ENCODE assay signal across 8 mouse cellular contexts in the genomic region with DNA sequence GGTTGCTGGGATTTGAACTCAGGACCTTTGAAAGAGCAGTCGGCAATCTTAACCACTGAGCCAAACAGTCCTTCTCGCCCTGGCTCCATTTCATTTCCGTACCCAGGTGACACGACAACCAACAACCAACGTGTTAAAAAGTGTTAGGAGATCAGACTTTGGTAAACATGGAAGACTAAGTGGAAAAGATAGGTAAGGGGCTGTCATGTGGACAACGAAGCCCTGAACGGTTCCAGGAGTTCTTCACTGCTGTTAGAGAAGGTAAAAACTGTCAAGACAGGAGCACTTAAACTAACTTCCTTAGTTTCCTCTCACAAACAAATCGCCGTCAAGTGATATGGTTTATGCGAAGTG. TPM values are rescaled to one million over a fixed set of nuclear protein-coding genes. Genes with fewer than 3 reads are reported as not detected.
A peak's percentile ranks its signal among the peaks of the same experiment; 100 is the strongest.
DNase-seq lines count a peak whose midpoint lies in the region; ATAC-seq and TF ChIP-seq lines count a peak whose summit lies in the region.

No protein-coding gene starts in this region.

- H3K79me2 ChIP-seq in MEL (ENCODE audit: control insufficient read depth, insufficient read depth, low read length, poor library complexity), result peaks cover 10% of the 10 kb centered on the region

- 22% methylated on average over 10 of the region's 10 CpGs for WGBS in heart, postnatal 0 days
- 27% methylated on average over 10 of the region's 10 CpGs for WGBS in hindbrain, embryonic 11.5 days
- WGBS in midbrain, embryonic 11.5 days, result 30% methylated on average over 10 of the region's 10 CpGs

- peak; percentile 3; the same call in 1 of the 2 replicates for ATAC-seq in heart, postnatal 0 days (ENCODE audit: insufficient read depth, low read depth)
- ATAC-seq in hindbrain, embryonic 11.5 days (ENCODE audit: low FRiP score), result no peak; the same call in 1 of the 2 replicates
- no peak for ATAC-seq in midbrain, embryonic 11.5 days (ENCODE audit: low FRiP score)

- TF ChIP-seq CTCF in heart, postnatal 0 days (IDR thresholded peaks at IDR 0.05; ENCODE audit: low read depth), result no peak
- TF ChIP-seq CTCF in MEL (IDR thresholded peaks at IDR 0.05 in 2 of 3, conservative IDR thresholded peaks at IDR 0.05 in 1 of 3; ENCODE audit: control insufficient read depth in 1 of 3, insufficient read depth in 1 of 3, low read depth in 2 of 3, low read length in 3 of 3, poor library complexity in 1 of 3, severe bottlenecking in 1 of 3), result no peak

- peak overlapping the region; percentile 76 for H3K27ac ChIP-seq in heart, postnatal 0 days (ENCODE audit: low read depth)
- peak overlapping the region; percentile 38 for H3K27ac ChIP-seq in MEL (ENCODE audit: control insufficient read depth, low read depth, low read length)
- H3K27ac ChIP-seq in hindbrain, embryonic 11.5 days (ENCODE audit: low read depth, low read length), result no peak overlapping the region; the same call in 1 of the 2 replicates
- H3K27ac ChIP-seq in midbrain, embryonic 11.5 days (ENCODE audit: low read depth, low read length), result no peak overlapping the region

- peak overlapping the region; percentile 63 for H3K9ac ChIP-seq in heart, postnatal 0 days (replicated peaks; ENCODE audit: low read depth, low read length)
- peak overlapping the region; percentile 63 for H3K9ac ChIP-seq in MEL (ENCODE audit: control insufficient read depth, low read depth, low read length, poor library complexity, severe bottlenecking)
- H3K9ac ChIP-seq in hindbrain, embryonic 11.5 days (ENCODE audit: low read depth, low read length), result peak overlapping the region; percentile 83; the same call in 1 of the 2 replicates
- peak overlapping the region; percentile 82 for H3K9ac ChIP-seq in midbrain, embryonic 11.5 days (ENCODE audit: low read length)

- TF ChIP-seq EP300 in heart, postnatal 0 days (IDR thresholded peaks at IDR 0.05; ENCODE audit: low read depth), result no peak
- no peak; a peak in 1 of 4 replicates for TF ChIP-seq EP300 in MEL (IDR thresholded peaks at IDR 0.05; ENCODE audit: low read depth in 1 of 2, low read length in 2 of 2)

- no peak; a peak in 1 of 4 replicates for TF ChIP-seq POLR2A in MEL (IDR thresholded peaks at IDR 0.05; ENCODE audit: control insufficient read depth in 1 of 2, insufficient read depth in 1 of 2, low read depth in 1 of 2, low read length in 2 of 2, poor library complexity in 1 of 2)

- no peaks in the 10 kb centered on the region for H3K27me3 ChIP-seq in heart, postnatal 0 days (ENCODE audit: control insufficient read depth, insufficient read depth, low read length)
- peaks cover 0 to 7% of the 10 kb centered on the region in 2 experiments; a peak in 2 of 4 replicates for H3K27me3 ChIP-seq in MEL (ENCODE audit: control insufficient read depth in 1 of 2, insufficient read depth in 2 of 2, low read length in 2 of 2)
- no peaks in the 10 kb centered on the region for H3K27me3 ChIP-seq in hindbrain, embryonic 11.5 days (ENCODE audit: control insufficient read depth, insufficient read depth, low read length)
- H3K27me3 ChIP-seq in midbrain, embryonic 11.5 days (ENCODE audit: control insufficient read depth, insufficient read depth, low read length), result no peaks in the 10 kb centered on the region

- no peaks in the 10 kb centered on the region for H3K36me3 ChIP-seq in heart, postnatal 0 days (replicated peaks; ENCODE audit: control insufficient read depth, insufficient read depth, low read length)
- H3K36me3 ChIP-seq in MEL (ENCODE audit: control insufficient read depth in 1 of 2, insufficient read depth in 2 of 2, low read length in 2 of 2), result peaks cover 0 to 8% of the 10 kb centered on the region in 2 experiments; a peak in 2 of 4 replicates
- H3K36me3 ChIP-seq in hindbrain, embryonic 11.5 days (ENCODE audit: control insufficient read depth, insufficient read depth, low read length), result no peaks in the 10 kb centered on the region
- H3K36me3 ChIP-seq in midbrain, embryonic 11.5 days (ENCODE audit: control insufficient read depth, insufficient read depth, low read length), result no peaks in the 10 kb centered on the region

- H3K4me2 ChIP-seq in heart, postnatal 0 days (ENCODE audit: low read depth, low read length), result peak overlapping the region; percentile 66
- H3K4me2 ChIP-seq in hindbrain, embryonic 11.5 days (replicated peaks; ENCODE audit: low read depth, low read length), result peak overlapping the region; percentile 14
- peak overlapping the region; percentile 59 for H3K4me2 ChIP-seq in midbrain, embryonic 11.5 days

- TF ChIP-seq RAD21 in MEL (IDR thresholded peaks at IDR 0.05; ENCODE audit: low read depth, low read length), result no peak

- H3K9me3 ChIP-seq in heart, postnatal 0 days (replicated peaks; ENCODE audit: control insufficient read depth, low read length), result no peaks in the 10 kb centered on the region
- H3K9me3 ChIP-seq in MEL (replicated peaks; ENCODE audit: insufficient read depth, low read length), result no peaks in the 10 kb centered on the region
- no peaks in the 10 kb centered on the region for H3K9me3 ChIP-seq in hindbrain, embryonic 11.5 days (ENCODE audit: control insufficient read depth, low read length)
- no peaks in the 10 kb centered on the region for H3K9me3 ChIP-seq in midbrain, embryonic 11.5 days (ENCODE audit: control insufficient read depth, low read length)

- H3K4me1 ChIP-seq in heart, postnatal 0 days (ENCODE audit: control insufficient read depth, insufficient read depth), result peaks cover 7% of the 10 kb centered on the region; the same call in 1 of the 2 replicates
- peaks cover 0 to 4% of the 10 kb centered on the region in 2 experiments; a peak in 1 of 4 replicates for H3K4me1 ChIP-seq in MEL (ENCODE audit: control insufficient read depth in 1 of 2, insufficient read depth in 2 of 2, low read length in 2 of 2)
- H3K4me1 ChIP-seq in hindbrain, embryonic 11.5 days (replicated peaks; ENCODE audit: control insufficient read depth, insufficient read depth, low read length), result no peaks in the 10 kb centered on the region
- H3K4me1 ChIP-seq in midbrain, embryonic 11.5 days (ENCODE audit: control insufficient read depth, insufficient read depth, low read length), result peaks cover 2% of the 10 kb centered on the region; the same call in 1 of the 2 replicates

- intact Hi-C loops in heart, postnatal 25 days (cut with DNase I), result loop anchor here (2.0 to 5.0 kb wide), 2 partner anchors 17 to 81 kb away; a partner anchor contains a TSS

- DNase-seq in heart, postnatal 0 days (ENCODE audit: low spot score), result no peak
- DNase-seq in heart, postnatal 25 days (ENCODE audit: low spot score), result no peak
- no peak for DNase-seq in MEL (ENCODE audit: low read depth, low spot score)
- DNase-seq in hindbrain, embryonic 11.5 days (ENCODE audit: low spot score), result no peak
- DNase-seq in midbrain, embryonic 11.5 days (ENCODE audit: low spot score, missing footprints), result no peak
- DNase-seq in embryo, embryonic 11 days, result no peak
- no peak for DNase-seq in frontal cortex, postnatal 36 days (ENCODE audit: low spot score in 2 of 2)
- DNase-seq in urinary bladder, adult 18-20 months (ENCODE audit: low spot score in 2 of 2), result no peak

- peak overlapping the region; percentile 66 for H3K4me3 ChIP-seq in heart, postnatal 0 days (ENCODE audit: low read depth, low read length)
- H3K4me3 ChIP-seq in MEL (ENCODE audit: control insufficient read depth in 1 of 2, insufficient read depth in 1 of 2, low read depth in 2 of 2, low read length in 2 of 2), result peak overlapping the region; percentile 65 to 82
- H3K4me3 ChIP-seq in hindbrain, embryonic 11.5 days (ENCODE audit: low read depth, low read length), result peak overlapping the region; percentile 82
- peak overlapping the region; percentile 80 for H3K4me3 ChIP-seq in midbrain, embryonic 11.5 days (ENCODE audit: low read depth, low read length)

TF ChIP-seq in MEL, 35 proteins besides CTCF, POLR2A, EP300 and RAD21:
- TF ChIP-seq MYC (IDR thresholded peaks at IDR 0.05; ENCODE audit: low read depth, low read length) (0 out of 2 replicates have a peak, but pooled peaks have one; percentile 24), E2F4 (IDR thresholded peaks at IDR 0.05; ENCODE audit: borderline replicate concordance, low read depth, low read length) (no peak), ZKSCAN1 (IDR thresholded peaks at IDR 0.05; ENCODE audit: low read depth, low read length) (no peak)

RNA-seq across cellular contexts. Expression of a gene that starts 0.3 kb away (rescaled TPM):
- 5.8 and 8.5 TPM in 2 replicates for total RNA-seq in heart, postnatal 0 days (2014; rRNA removed; ENCODE audit: low replicate concordance)
- 1.2 and 1.3 TPM in 2 replicates for polyA plus RNA-seq in heart, postnatal 0 days (2015; fragmentation: Nextera tagmentation; extraction: Ambion mirVana)
- total RNA-seq in heart, postnatal 25 days (2021), result 1 to 10 TPM; 5.9 to 6.7 TPM
- 2.9 TPM in 2 replicates for total RNA-seq in MEL (2012; rRNA removed)
- polyA plus RNA-seq in MEL (2012; ENCODE audit: insufficient read depth in 1 of 2, insufficient read length in 2 of 2, low read depth in 1 of 2, low replicate concordance in 2 of 2, missing spikeins in 1 of 2), result 1 to 10 TPM in 1 of 2 experiments, not detected in 1; 2.5 TPM
- 2.9 and 4.6 TPM in 2 replicates for polyA plus RNA-seq in hindbrain, embryonic 11.5 days (2014; fragmentation: Nextera tagmentation; extraction: Ambion mirVana)
- 3.3 TPM in 2 replicates for polyA plus RNA-seq in midbrain, embryonic 11.5 days (2014; fragmentation: Nextera tagmentation; extraction: Ambion mirVana)

RNA-seq across cellular contexts. Expression of a gene that starts 17.0 kb away (rescaled TPM):
- 3.0 and 4.0 TPM in 2 replicates for total RNA-seq in heart, postnatal 0 days (2014; rRNA removed; ENCODE audit: low replicate concordance)
- polyA plus RNA-seq in heart, postnatal 0 days (2015; fragmentation: Nextera tagmentation; extraction: Ambion mirVana), result 1.9 and 2.4 TPM in 2 replicates
- total RNA-seq in heart, postnatal 25 days (2021), result 1 to 10 TPM; 6.1 to 6.7 TPM
- total RNA-seq in MEL (2012; rRNA removed), result 17.2 and 20.0 TPM in 2 replicates
- 10 to 100 TPM in 1 of 2 experiments, not detected in 1; 20.3 TPM for polyA plus RNA-seq in MEL (2012; ENCODE audit: insufficient read depth in 1 of 2, insufficient read length in 2 of 2, low read depth in 1 of 2, low replicate concordance in 2 of 2, missing spikeins in 1 of 2)
- polyA plus RNA-seq in hindbrain, embryonic 11.5 days (2014; fragmentation: Nextera tagmentation; extraction: Ambion mirVana), result 12.3 and 12.6 TPM in 2 replicates
- polyA plus RNA-seq in midbrain, embryonic 11.5 days (2014; fragmentation: Nextera tagmentation; extraction: Ambion mirVana), result 10.5 and 13.0 TPM in 2 replicates

Comparison
In these comparisons a context has a peak if more than half of its experiments do, and no peak if none do; other contexts are left out.
1. H3K27ac ChIP-seq: peak in heart, postnatal 0 days (single experiment) and MEL (single experiment); none in hindbrain, embryonic 11.5 days (single experiment) and midbrain, embryonic 11.5 days (single experiment).
2. H3K4me2 ChIP-seq: peak in every context shown above with its lines; median percentile 66 in heart, postnatal 0 days; 59 in midbrain, embryonic 11.5 days; 14 in hindbrain, embryonic 11.5 days.
3. Peak in every context shown above with its lines, with median percentiles within 50 percentile points of each other: H3K4me3 ChIP-seq and H3K9ac ChIP-seq.